Comparison of ENCODE assay signal across 23 mouse cellular contexts in genomic region chr11:20103949-20104348, GRCm38 (mm10). TPM values are rescaled to one million over a fixed set of nuclear protein-coding genes. Genes with fewer than 3 reads are reported as not detected.
DNase-seq lines count a peak whose midpoint lies in the region; ATAC-seq and TF ChIP-seq lines count a peak whose summit lies in the region.
"Had no signal": no experiment of that assay in that cellular context is flagged by ENCODE, and none has a peak within 500 bp of the region (broad histone marks: within the 10 kb centered on the region; RNA-seq: fewer than 3 reads in every experiment).

No protein-coding gene starts in this region.

- whole genome bisulfite sequencing in heart, embryonic 12.5 days = 81% methylated on average over 2 of the region's 2 CpGs
- 81% methylated on average over 2 of the region's 2 CpGs for WGBS in liver, embryonic 13.5 days (ENCODE audit: insufficient replicate concordance)
- whole genome bisulfite sequencing in liver, embryonic 16.5 days (ENCODE audit: insufficient replicate concordance) = 76% methylated on average over 2 of the region's 2 CpGs
- 97% methylated on average over 2 of the region's 2 CpGs for WGBS in forebrain, postnatal 0 days
- 94% methylated on average over 2 of the region's 2 CpGs for WGBS in midbrain, embryonic 13.5 days

- peaks cover 7% of the 10 kb centered on the region; the same call in 1 of the 2 replicates for H3K4me1 ChIP-seq in heart, embryonic 12.5 days (replicated peaks)
- H3K4me1 ChIP-seq in liver, embryonic 13.5 days (replicated peaks) = peaks cover 30% of the 10 kb centered on the region
- peaks cover 7% of the 10 kb centered on the region; the same call in 1 of the 2 replicates for H3K4me1 ChIP-seq in liver, embryonic 16.5 days (ENCODE audit: control insufficient read depth, low read depth, low read length)
- no peaks in the 10 kb centered on the region for H3K4me1 ChIP-seq in forebrain, postnatal 0 days (ENCODE audit: insufficient read depth)
- no peaks in the 10 kb centered on the region for H3K4me1 ChIP-seq in midbrain, embryonic 13.5 days (replicated peaks)
- H3K4me1 ChIP-seq: embryonic facial prominence, embryonic 10.5 days; forebrain, embryonic 15.5 days; heart, embryonic 10.5 days; hindbrain, embryonic 15.5 days had no signal

- no peak overlapping the region for H3K4me3 ChIP-seq in heart, embryonic 12.5 days
- no peak overlapping the region for H3K4me3 ChIP-seq in liver, embryonic 13.5 days (replicated peaks)
- no peak overlapping the region for H3K4me3 ChIP-seq in liver, embryonic 16.5 days (ENCODE audit: low read depth, low read length)
- H3K4me3 ChIP-seq in forebrain, postnatal 0 days (ENCODE audit: low read depth, low read length) = no peak overlapping the region
- no peak overlapping the region for H3K4me3 ChIP-seq in midbrain, embryonic 13.5 days (replicated peaks)
- H3K4me3 ChIP-seq: embryonic facial prominence, embryonic 10.5 days; erythroblast, embryonic 14.5 days; forebrain, embryonic 15.5 days; heart, embryonic 10.5 days; hindbrain, embryonic 15.5 days had no signal

- H3K27me3 ChIP-seq in heart, embryonic 12.5 days (replicated peaks) = no peaks in the 10 kb centered on the region
- no peaks in the 10 kb centered on the region for H3K27me3 ChIP-seq in liver, embryonic 13.5 days
- no peaks in the 10 kb centered on the region for H3K27me3 ChIP-seq in liver, embryonic 16.5 days (ENCODE audit: control insufficient read depth, insufficient read depth, low read depth, low read length)
- H3K27me3 ChIP-seq in forebrain, postnatal 0 days (ENCODE audit: insufficient read depth, low read length) = no peaks in the 10 kb centered on the region
- H3K27me3 ChIP-seq in midbrain, embryonic 13.5 days = no peaks in the 10 kb centered on the region
- H3K27me3 ChIP-seq: forebrain, embryonic 15.5 days; hindbrain, embryonic 15.5 days had no signal

- no peak for DNase-seq in heart, postnatal 10 days
- DNase-seq in liver, embryonic 13.5 days = no peak
- DNase-seq in liver = no peak
- DNase-seq in forebrain, postnatal 0 days = no peak
- DNase-seq: adrenal gland, postnatal 14 days; B cell, adult 2 months; cerebellum, adult 18-20 months; cerebellum, adult 9-11 months; cerebellum, postnatal 36 days; gastrocnemius, postnatal 10 days; heart, adult 18-20 months; heart, postnatal 36 days had no signal

- no peak overlapping the region for H3K27ac ChIP-seq in heart, embryonic 12.5 days (ENCODE audit: poor library complexity, severe bottlenecking)
- H3K27ac ChIP-seq in liver, embryonic 13.5 days = peak overlapping the region; percentile 68
- H3K27ac ChIP-seq in liver, embryonic 16.5 days (ENCODE audit: low read length) = peak overlapping the region; percentile 12; the same call in 1 of the 2 replicates
- no peak overlapping the region for H3K27ac ChIP-seq in forebrain, postnatal 0 days (ENCODE audit: low read depth, low read length)
- no peak overlapping the region for H3K27ac ChIP-seq in midbrain, embryonic 13.5 days
- H3K27ac ChIP-seq: embryonic facial prominence, embryonic 10.5 days; forebrain, embryonic 15.5 days; heart, embryonic 10.5 days; hindbrain, embryonic 15.5 days had no signal

- intact Hi-C loops in heart, postnatal 10 days (cut with DNase I) = no loop called here

- no peak overlapping the region for H3K4me2 ChIP-seq in heart, embryonic 12.5 days
- H3K4me2 ChIP-seq in liver, embryonic 13.5 days = no peak overlapping the region
- H3K4me2 ChIP-seq in liver, embryonic 16.5 days (ENCODE audit: low read depth, low read length) = no peak overlapping the region
- no peak overlapping the region for H3K4me2 ChIP-seq in forebrain, postnatal 0 days (ENCODE audit: low read depth)
- no peak overlapping the region for H3K4me2 ChIP-seq in midbrain, embryonic 13.5 days (replicated peaks)
- H3K4me2 ChIP-seq: forebrain, embryonic 15.5 days; hindbrain, embryonic 15.5 days had no signal

- ATAC-seq in heart, embryonic 12.5 days (ENCODE audit: insufficient number of reproducible peaks, low FRiP score) = 0 out of 2 replicates have a peak, but pooled peaks have one; percentile 39
- ATAC-seq in liver, embryonic 13.5 days (ENCODE audit: low read depth) = peak; percentile 65
- 0 out of 2 replicates have a peak, but pooled peaks have one; percentile 27 for ATAC-seq in liver, embryonic 16.5 days (ENCODE audit: low read depth)
- ATAC-seq in megakaryocyte-erythroid progenitor cell, adult 5-6 weeks (replicated peaks; ENCODE audit: low FRiP score, low TSS enrichment, poor library complexity, severe bottlenecking) = peak; percentile 59
- no peak for ATAC-seq in forebrain, postnatal 0 days
- no peak for ATAC-seq in midbrain, embryonic 13.5 days
- ATAC-seq: activated CD4-positive, CD25-positive, alpha-beta regulatory T cell, adult 4 months; CD4-positive, CD25-positive, alpha-beta regulatory T cell, adult 4 months; forebrain, embryonic 15.5 days had no signal

- TF ChIP-seq CTCF in forebrain, postnatal 0 days (IDR thresholded peaks at IDR 0.05; ENCODE audit: low read depth) = no peak

- H3K9me3 ChIP-seq in heart, embryonic 12.5 days (replicated peaks) = no peaks in the 10 kb centered on the region
- no peaks in the 10 kb centered on the region for H3K9me3 ChIP-seq in liver, embryonic 13.5 days (replicated peaks)
- H3K9me3 ChIP-seq in liver, embryonic 16.5 days (replicated peaks; ENCODE audit: control insufficient read depth, low read length) = no peaks in the 10 kb centered on the region
- H3K9me3 ChIP-seq in forebrain, postnatal 0 days (ENCODE audit: low read length) = no peaks in the 10 kb centered on the region
- H3K9me3 ChIP-seq in midbrain, embryonic 13.5 days = no peaks in the 10 kb centered on the region
- H3K9me3 ChIP-seq: embryonic facial prominence, embryonic 10.5 days; forebrain, embryonic 15.5 days; heart, embryonic 10.5 days; hindbrain, embryonic 15.5 days had no signal

- H3K9ac ChIP-seq in heart, embryonic 12.5 days = no peak overlapping the region
- H3K9ac ChIP-seq in liver, embryonic 13.5 days = no peak overlapping the region
- H3K9ac ChIP-seq in liver, embryonic 16.5 days (ENCODE audit: low read depth, low read length) = no peak overlapping the region
- H3K9ac ChIP-seq in forebrain, postnatal 0 days = no peak overlapping the region
- H3K9ac ChIP-seq in midbrain, embryonic 13.5 days (replicated peaks) = no peak overlapping the region
- H3K9ac ChIP-seq: forebrain, embryonic 15.5 days; hindbrain, embryonic 15.5 days had no signal

- peaks cover 20% of the 10 kb centered on the region for H3K36me3 ChIP-seq in heart, embryonic 12.5 days
- peaks cover 17% of the 10 kb centered on the region for H3K36me3 ChIP-seq in liver, embryonic 13.5 days
- peaks cover 3% of the 10 kb centered on the region for H3K36me3 ChIP-seq in liver, embryonic 16.5 days (ENCODE audit: control insufficient read depth, insufficient read depth)
- no peaks in the 10 kb centered on the region; the same call in 1 of the 2 replicates for H3K36me3 ChIP-seq in forebrain, postnatal 0 days (ENCODE audit: insufficient read depth)
- H3K36me3 ChIP-seq in midbrain, embryonic 13.5 days = peaks cover 12% of the 10 kb centered on the region; the same call in 1 of the 2 replicates

RNA-seq across cellular contexts. Expression of gene Actr2, which starts 8.8 kb away (rescaled TPM):
- 104 and 108 TPM in 2 replicates for polyA plus RNA-seq in heart, embryonic 12.5 days (2016; fragmentation: Nextera tagmentation; extraction: Ambion mirVana)
- total RNA-seq in heart, postnatal 10 days (2021) = 100 to 1,000 TPM in 1 of 2 experiments, 10 to 100 TPM in 1; 95.8 to 107 TPM
- 64.1 and 77.2 TPM in 2 replicates for polyA plus RNA-seq in liver, embryonic 13.5 days (2015; fragmentation: Nextera tagmentation; extraction: Ambion mirVana)
- polyA plus RNA-seq in liver, embryonic 16.5 days (2015; fragmentation: Nextera tagmentation; extraction: Ambion mirVana) = 39.9 and 56.3 TPM in 2 replicates
- 87.7 and 120 TPM in 2 replicates for total RNA-seq in megakaryocyte-erythroid progenitor cell, adult 5-6 weeks (2014; fragmentation: Nextera tagmentation)
- 176 and 182 TPM in 2 replicates for total RNA-seq in megakaryocyte-erythroid progenitor cell, adult 5-6 weeks (2017)
- 70.9 and 79.5 TPM in 2 replicates for total RNA-seq in forebrain, postnatal 0 days (2014; rRNA removed)
- polyA plus RNA-seq in forebrain, postnatal 0 days (2015; fragmentation: Nextera tagmentation; extraction: Ambion mirVana) = 158 and 179 TPM in 2 replicates
- 167 and 179 TPM in 2 replicates for polyA plus RNA-seq in midbrain, embryonic 13.5 days (2015; fragmentation: Nextera tagmentation; extraction: Ambion mirVana)

Comparison
In these comparisons a context has a peak if more than half of its experiments do, and no peak if none do; other contexts are left out.
1. ATAC-seq: peak in heart, embryonic 12.5 days (single experiment), liver, embryonic 13.5 days (single experiment), liver, embryonic 16.5 days (single experiment) and megakaryocyte-erythroid progenitor cell, adult 5-6 weeks (single experiment); none in forebrain, postnatal 0 days (single experiment) and midbrain, embryonic 13.5 days (single experiment).
2. H3K27ac ChIP-seq: peak in liver, embryonic 13.5 days (single experiment) and liver, embryonic 16.5 days (single experiment); none in heart, embryonic 12.5 days (single experiment), forebrain, postnatal 0 days (single experiment) and midbrain, embryonic 13.5 days (single experiment).